Mouse (Mus musculus) cortical plate, adult 2 months (tissue): ENCODE measurements around the gene Slc16a2.

Source experiments
- CTCF ChIP-seq: fragments of 200-500 bp; IDR thresholded peaks from 2 replicates; pipeline ENCODE4 v1.5.1; 2011; ENCODE audit warnings: mild to moderate bottlenecking, control low read depth, low read length; ENCODE audit not compliant: insufficient read depth; ENCODE audit errors: extremely low read depth
- POLR2A ChIP-seq: fragments of 200-500 bp; IDR thresholded peaks from 2 replicates; pipeline ENCODE4 v1.6.1; 2011; ENCODE audit warnings: mild to moderate bottlenecking, low read length, control low read depth; ENCODE audit not compliant: insufficient read depth; ENCODE audit errors: extremely low read depth

DNA sequence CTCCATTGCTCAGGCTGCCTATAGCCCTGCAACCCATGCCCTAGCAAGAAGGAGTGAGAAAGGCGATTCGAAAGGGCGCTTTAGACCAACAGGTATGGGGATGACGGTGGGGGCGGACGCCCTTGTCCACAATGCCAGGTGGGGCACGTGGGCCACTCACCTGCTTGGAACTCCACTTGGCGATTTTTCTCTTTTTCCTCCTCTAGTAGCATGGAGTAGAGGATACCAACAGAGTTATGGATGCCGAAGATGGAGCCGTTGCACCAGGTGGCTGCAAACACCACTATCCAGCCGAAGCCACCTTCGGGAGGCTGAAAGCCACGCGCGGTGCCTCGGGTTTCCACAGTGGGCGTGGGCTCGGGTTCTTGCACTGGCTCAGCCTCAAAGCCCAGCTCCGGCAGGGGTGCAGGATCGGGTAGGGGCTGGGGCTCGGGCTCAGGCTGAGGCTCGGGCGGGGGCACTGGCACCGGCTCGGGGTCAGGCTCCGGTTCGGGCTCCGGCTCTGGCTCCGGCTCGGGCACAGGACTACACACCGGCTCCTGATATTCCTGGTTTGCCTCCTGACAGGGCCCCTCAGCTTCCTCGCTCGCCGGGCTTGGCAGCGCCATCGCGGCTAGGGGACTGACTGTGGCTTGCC, 470 bp downstream of the Slc16a2 start:
- no peak for TF ChIP-seq CTCF
- no peak for TF ChIP-seq POLR2A
